Mouse (Mus musculus) ES-Bruce4 (cell line): ENCODE results near the gene Cdk20.

ENCODE experiments used
- CTCF ChIP-seq: IDR thresholded peaks from one replicate; pipeline ENCODE4 v1.8.1; 2011; ENCODE audit warnings: low read depth, low read length
- EP300 ChIP-seq: IDR thresholded peaks from 2 replicates; pipeline ENCODE4 v1.6.1; 2011; ENCODE audit warnings: low read depth, low read length; ENCODE audit not compliant: insufficient read depth
- POLR2A ChIP-seq: IDR thresholded peaks from one replicate; pipeline ENCODE4 v1.8.1; 2011; ENCODE audit warnings: low read length; ENCODE audit not compliant: insufficient read depth

DNA sequence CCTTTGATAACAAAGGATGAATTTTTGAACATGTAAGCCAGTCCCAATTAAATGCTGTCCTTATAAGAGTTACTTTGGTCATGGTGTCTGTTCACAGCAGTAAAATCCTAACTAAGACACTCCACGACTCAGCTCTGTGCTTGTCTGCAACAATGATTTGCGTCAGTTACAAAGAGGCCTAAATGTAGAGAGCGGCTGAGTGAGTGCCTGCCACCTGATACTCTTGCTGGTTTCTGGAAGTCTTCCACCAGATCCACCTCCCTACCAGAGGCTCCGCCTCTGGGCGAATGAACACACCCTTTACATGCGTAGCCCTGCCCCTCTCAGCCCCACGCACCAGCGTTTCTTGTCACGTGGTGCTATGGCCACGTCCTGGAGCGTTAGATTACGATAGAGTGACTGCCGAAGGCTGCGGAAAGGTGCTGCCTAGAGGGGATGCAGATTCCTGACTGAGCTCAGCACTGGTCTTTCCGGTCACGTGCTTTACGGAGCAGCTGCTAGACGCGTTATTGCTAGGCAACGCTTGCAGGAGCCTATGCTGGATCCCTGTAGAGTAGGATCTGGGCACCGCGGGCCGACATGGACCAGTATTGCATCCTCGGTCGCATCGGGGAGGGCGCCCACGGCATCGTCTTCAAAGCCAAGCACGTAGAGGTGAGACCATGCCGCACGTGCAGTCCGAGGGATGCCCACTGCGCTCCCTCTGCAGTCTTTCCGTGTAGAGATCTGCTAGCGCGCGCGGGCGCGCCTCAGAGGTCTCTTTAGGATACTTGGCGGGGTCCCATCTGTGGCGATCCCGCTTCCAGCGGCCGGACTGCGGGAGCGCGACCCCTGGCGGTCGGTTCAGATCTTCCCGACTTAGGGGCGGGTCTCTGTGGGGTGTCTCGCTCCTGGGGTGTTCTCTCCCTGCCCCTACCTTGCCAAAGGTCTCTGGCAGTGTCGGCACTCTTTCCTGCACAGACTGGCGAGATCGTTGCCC, at the start of gene Cdk20:
- TF ChIP-seq POLR2A (peak; percentile 94), CTCF (peak; percentile 59), EP300 (0 out of 2 replicates have a peak, but pooled peaks have one; percentile 59)
